Mouse (Mus musculus): ENCODE results near the gene Sbno2.

Sbno2 gene

GRCm38 (mm10) chr10:80123932-80124562, 18.7 kb upstream of the Sbno2 start:
- no peak for DNase-seq (ENCODE audit: low read depth)

GRCm38 (mm10) chr10:80121639-80122038, 16.3 kb upstream of the Sbno2 start:
- peak; percentile 39 for DNase-seq (ENCODE audit: low read depth)

- no peak for DNase-seq (ENCODE audit: low read depth)
Observed at GRCm38 (mm10) chr10:80120146-80120545, 14.8 kb upstream of the Sbno2 start.

- no peak for DNase-seq (ENCODE audit: low read depth)
Observed at GRCm38 (mm10) chr10:80118552-80118951, 13.2 kb upstream of the Sbno2 start.

GRCm38 (mm10) chr10:80117736-80118135, 12.4 kb upstream of the Sbno2 start:
- DNase-seq (ENCODE audit: low read depth), result peak; percentile 41

- DNase-seq (ENCODE audit: low read depth), result peak; percentile 66
Observed at GRCm38 (mm10) chr10:80116927-80117691, 11.7 kb upstream of the Sbno2 start.

GRCm38 (mm10) chr10:80116563-80116926, 11.2 kb upstream of the Sbno2 start:
- no peak for DNase-seq (ENCODE audit: low read depth)

- no peak for DNase-seq (ENCODE audit: low read depth)
Observed at GRCm38 (mm10) chr10:80115944-80116335, 10.6 kb upstream of the Sbno2 start.

- DNase-seq (ENCODE audit: low read depth), result peak; percentile 100
Observed at GRCm38 (mm10) chr10:80115290-80115943, 10.0 kb upstream of the Sbno2 start, which contains the start of gene Stk11. Stk11 (plus strand) TSS chr10:80115803.

- DNase-seq (ENCODE audit: low read depth), result peak; percentile 94
Observed at GRCm38 (mm10) chr10:80114341-80115284, 9.2 kb upstream of the Sbno2 start.

- no peak for DNase-seq (ENCODE audit: low read depth)
Observed at GRCm38 (mm10) chr10:80107678-80108077, 2.3 kb upstream of the Sbno2 start.

GRCm38 (mm10) chr10:80105926-80106325, 555 bp upstream of the Sbno2 start:
- DNase-seq (ENCODE audit: low read depth), result no peak

- DNase-seq (ENCODE audit: low read depth), result no peak
Observed at GRCm38 (mm10) chr10:80104181-80104580, 1.2 kb downstream of the Sbno2 start.

GRCm38 (mm10) chr10:80103032-80103431, 2.3 kb downstream of the Sbno2 start:
- DNase-seq (ENCODE audit: low read depth), result no peak

GRCm38 (mm10) chr10:80102216-80102915, 3.0 kb downstream of the Sbno2 start:
- DNase-seq (ENCODE audit: low read depth), result peak; percentile 94

- no peak for DNase-seq (ENCODE audit: low read depth)
Observed at GRCm38 (mm10) chr10:80100982-80101381, 4.4 kb downstream of the Sbno2 start.

GRCm38 (mm10) chr10:80098630-80099029, 6.7 kb downstream of the Sbno2 start:
- no peak for DNase-seq (ENCODE audit: low read depth)

GRCm38 (mm10) chr10:80097275-80097674, 8.1 kb downstream of the Sbno2 start:
- DNase-seq (ENCODE audit: low read depth), result peak; percentile 27

- no peak for DNase-seq (ENCODE audit: low read depth)
Observed at GRCm38 (mm10) chr10:80095547-80095946, 9.8 kb downstream of the Sbno2 start.

GRCm38 (mm10) chr10:80094684-80095083, 10.7 kb downstream of the Sbno2 start:
- no peak for DNase-seq (ENCODE audit: low read depth)

GRCm38 (mm10) chr10:80094085-80094484, 11.3 kb downstream of the Sbno2 start:
- DNase-seq (ENCODE audit: low read depth), result no peak

All from induced T-regulatory cell, adult 2 months (primary cell).